Mouse (Mus musculus) myocyte (in vitro differentiated cells): ENCODE results near the gene Cel.

Experiments
- MYOD1 ChIP-seq, 3 experiments: IDR thresholded peaks; one replicate each; pipeline ENCODE4 v1.6.1; 2011; ENCODE audit warnings: control low read depth in 2 of 3, low read depth in 2 of 3, mild to moderate bottlenecking in 2 of 3, moderate library complexity in 1 of 3; ENCODE audit not compliant: insufficient read length in 2 of 3, control insufficient read depth in 1 of 3
- POLR2A ChIP-seq: IDR thresholded peaks from one replicate; pipeline ENCODE4 v1.6.1; 2011; ENCODE audit warnings: low read depth, mild to moderate bottlenecking, control low read depth, moderate library complexity; ENCODE audit not compliant: insufficient read length
- SRF ChIP-seq: IDR thresholded peaks from one replicate; pipeline ENCODE4 v1.6.1; 2011; ENCODE audit warnings: low read depth; ENCODE audit not compliant: control insufficient read depth, insufficient read length

GRCm38 (mm10) chr2:28583651-28584050, 20.4 kb upstream of the Cel start, which contains the start of gene Gtf3c5:
- TF ChIP-seq SRF (no peak), MYOD1 (IDR thresholded peaks at IDR 0.05; ENCODE audit: control insufficient read depth in 1 of 3, insufficient read length in 2 of 3, low read depth in 2 of 3) (no peak), POLR2A (no peak)
